Mouse (Mus musculus): ENCODE measurements around the gene Anxa6. TPM values are rescaled to one million over a fixed set of nuclear protein-coding genes. Genes with fewer than 3 reads are reported as not detected.
A peak's percentile ranks its signal among the peaks of the same experiment; 100 is the strongest.

Anxa6 gene
- polyA plus RNA-seq, 1 experiment: 722 TPM

GRCm38 (mm10) chr11:54988754-54989349 lies 44.4 kb downstream of the Anxa6 start:
- TF ChIP-seq POLR2AphosphoS2 (IDR thresholded peaks at IDR 0.05; ENCODE audit: insufficient read length, low read depth): peak; percentile 55
- TF ChIP-seq E2F4 (IDR thresholded peaks at IDR 0.05; ENCODE audit: insufficient read depth): no peak

GRCm38 (mm10) chr11:54987974-54988373 lies 45.3 kb downstream of the Anxa6 start:
- Histone ChIP-seq H3K79me2 (ENCODE audit: control insufficient read depth, insufficient read depth) (no peaks in the 10 kb centered on the region), H3K4me2 (ENCODE audit: low read depth) (no peak overlapping the region), H3ac (ENCODE audit: control insufficient read depth, insufficient read length) (no peak overlapping the region), H3K27me3 (ENCODE audit: control insufficient read depth, insufficient read depth, insufficient read length) (no peaks in the 10 kb centered on the region), H3K36me3 (ENCODE audit: control insufficient read depth, insufficient read depth) (peaks cover 40% of the 10 kb centered on the region), H3K4me3 (no peak overlapping the region)
- no peak for TF ChIP-seq MYOD1 (IDR thresholded peaks at IDR 0.05; ENCODE audit: control insufficient read depth in 1 of 3, insufficient read length in 2 of 3, low read depth in 2 of 3)
- no peak for TF ChIP-seq MAX (IDR thresholded peaks at IDR 0.05; ENCODE audit: low read depth)
- no peak for TF ChIP-seq POLR2A (IDR thresholded peaks at IDR 0.05; ENCODE audit: insufficient read length, low read depth)
- no peak for TF ChIP-seq USF1 (IDR thresholded peaks at IDR 0.05; ENCODE audit: low read depth)
- no peak for TF ChIP-seq SRF (IDR thresholded peaks at IDR 0.05; ENCODE audit: control insufficient read depth, insufficient read length, low read depth)

More at GRCm38 (mm10) chr11:54988754-54989349, 44.4 kb downstream of the Anxa6 start:
- Histone ChIP-seq H3ac (ENCODE audit: control insufficient read depth, insufficient read length) (no peak overlapping the region), H3K36me3 (ENCODE audit: control insufficient read depth, insufficient read depth) (peaks cover 40% of the 10 kb centered on the region), H3K79me2 (ENCODE audit: control insufficient read depth, insufficient read depth) (no peaks in the 10 kb centered on the region), H3K4me2 (ENCODE audit: low read depth) (no peak overlapping the region), H3K4me3 (no peak overlapping the region), H3K27me3 (ENCODE audit: control insufficient read depth, insufficient read depth, insufficient read length) (no peaks in the 10 kb centered on the region)

GRCm38 (mm10) chr11:54985086-54985485 lies 48.2 kb downstream of the Anxa6 start:
- H3ac ChIP-seq (ENCODE audit: control insufficient read depth, insufficient read length): no peak overlapping the region
- H3K4me3 ChIP-seq: no peak overlapping the region
- peaks cover 54% of the 10 kb centered on the region for H3K36me3 ChIP-seq (ENCODE audit: control insufficient read depth, insufficient read depth)
- TF ChIP-seq POLR2A (IDR thresholded peaks at IDR 0.05; ENCODE audit: insufficient read length, low read depth): no peak
- TF ChIP-seq MAX (IDR thresholded peaks at IDR 0.05; ENCODE audit: low read depth): no peak
- TF ChIP-seq CEBPB (IDR thresholded peaks at IDR 0.05; ENCODE audit: insufficient read depth, poor library complexity, severe bottlenecking): no peak
- TF ChIP-seq SRF (IDR thresholded peaks at IDR 0.05; ENCODE audit: control insufficient read depth, insufficient read length, low read depth): no peak
- no peak for TF ChIP-seq MYOG (IDR thresholded peaks at IDR 0.05; ENCODE audit: control insufficient read depth in 1 of 3, insufficient read depth in 1 of 3, insufficient read length in 2 of 3, low read depth in 2 of 3)
- no peak for TF ChIP-seq REST (IDR thresholded peaks at IDR 0.05; ENCODE audit: insufficient read depth, insufficient read length)
- no peak for TF ChIP-seq POLR2AphosphoS2 (IDR thresholded peaks at IDR 0.05; ENCODE audit: insufficient read length, low read depth)
- TF ChIP-seq E2F4 (IDR thresholded peaks at IDR 0.05; ENCODE audit: insufficient read depth): no peak
- no peak for TF ChIP-seq USF1 (IDR thresholded peaks at IDR 0.05; ENCODE audit: low read depth)
- no peak for TF ChIP-seq MYOD1 (IDR thresholded peaks at IDR 0.05; ENCODE audit: control insufficient read depth in 1 of 3, insufficient read length in 2 of 3, low read depth in 2 of 3)
- TF ChIP-seq TCF3 (IDR thresholded peaks at IDR 0.05; ENCODE audit: insufficient read length, low read depth): no peak
- no peak for TF ChIP-seq TCF12 (IDR thresholded peaks at IDR 0.05; ENCODE audit: insufficient read depth, poor library complexity, severe bottlenecking)
- no peak overlapping the region for H3K4me2 ChIP-seq (ENCODE audit: low read depth)
- no peaks in the 10 kb centered on the region for H3K27me3 ChIP-seq (ENCODE audit: control insufficient read depth, insufficient read depth, insufficient read length)
- H3K79me2 ChIP-seq (ENCODE audit: control insufficient read depth, insufficient read depth): no peaks in the 10 kb centered on the region

GRCm38 (mm10) chr11:54984581-54984980 lies 48.7 kb downstream of the Anxa6 start:
- Histone ChIP-seq H3K27me3 (ENCODE audit: control insufficient read depth, insufficient read depth, insufficient read length) (no peaks in the 10 kb centered on the region), H3K36me3 (ENCODE audit: control insufficient read depth, insufficient read depth) (peaks cover 59% of the 10 kb centered on the region), H3K4me2 (ENCODE audit: low read depth) (no peak overlapping the region), H3K4me3 (no peak overlapping the region), H3K79me2 (ENCODE audit: control insufficient read depth, insufficient read depth) (no peaks in the 10 kb centered on the region), H3ac (ENCODE audit: control insufficient read depth, insufficient read length) (no peak overlapping the region)
- TF ChIP-seq POLR2AphosphoS2 (IDR thresholded peaks at IDR 0.05; ENCODE audit: insufficient read length, low read depth) (peak; percentile 25), CEBPB (IDR thresholded peaks at IDR 0.05; ENCODE audit: insufficient read depth, poor library complexity, severe bottlenecking) (no peak)

- no peak overlapping the region for H3K4me2 ChIP-seq (ENCODE audit: low read depth)
- no peak overlapping the region for H3ac ChIP-seq (ENCODE audit: control insufficient read depth, insufficient read length)
- TF ChIP-seq POLR2AphosphoS2 (IDR thresholded peaks at IDR 0.05; ENCODE audit: insufficient read length, low read depth): no peak
- no peak for TF ChIP-seq CEBPB (IDR thresholded peaks at IDR 0.05; ENCODE audit: insufficient read depth, poor library complexity, severe bottlenecking)
- no peak for TF ChIP-seq POLR2A (IDR thresholded peaks at IDR 0.05; ENCODE audit: insufficient read length, low read depth)
- no peak for TF ChIP-seq TCF12 (IDR thresholded peaks at IDR 0.05; ENCODE audit: insufficient read depth, poor library complexity, severe bottlenecking)
- TF ChIP-seq MYOG (IDR thresholded peaks at IDR 0.05; ENCODE audit: control insufficient read depth in 1 of 3, insufficient read depth in 1 of 3, insufficient read length in 2 of 3, low read depth in 2 of 3): no peak
- TF ChIP-seq SRF (IDR thresholded peaks at IDR 0.05; ENCODE audit: control insufficient read depth, insufficient read length, low read depth): no peak
- TF ChIP-seq TCF3 (IDR thresholded peaks at IDR 0.05; ENCODE audit: insufficient read length, low read depth): no peak
- TF ChIP-seq USF1 (IDR thresholded peaks at IDR 0.05; ENCODE audit: low read depth): no peak
- TF ChIP-seq E2F4 (IDR thresholded peaks at IDR 0.05; ENCODE audit: insufficient read depth): no peak
- TF ChIP-seq REST (IDR thresholded peaks at IDR 0.05; ENCODE audit: insufficient read depth, insufficient read length): no peak
- TF ChIP-seq MYOD1 (IDR thresholded peaks at IDR 0.05; ENCODE audit: control insufficient read depth in 1 of 3, insufficient read length in 2 of 3, low read depth in 2 of 3): no peak
- TF ChIP-seq MAX (IDR thresholded peaks at IDR 0.05; ENCODE audit: low read depth): no peak
- no peaks in the 10 kb centered on the region for H3K27me3 ChIP-seq (ENCODE audit: control insufficient read depth, insufficient read depth, insufficient read length)
- no peak overlapping the region for H3K4me3 ChIP-seq
- no peaks in the 10 kb centered on the region for H3K79me2 ChIP-seq (ENCODE audit: control insufficient read depth, insufficient read depth)
- peaks cover 61% of the 10 kb centered on the region for H3K36me3 ChIP-seq (ENCODE audit: control insufficient read depth, insufficient read depth)
These were observed 49.2 kb downstream of the Anxa6 start for GRCm38 (mm10) chr11:54984085-54984484.

All from myocyte (in vitro differentiated cells).